Mouse (Mus musculus) kidney, adult 8-10 months (tissue): ENCODE results near the gene Ube2cbp.

Source experiments
- DNase-seq, 2 experiments: peaks; one replicate each; pipeline ENCODE4 v3.0.0; 2022

The Ube2cbp gene

GRCm38 (mm10) chr9:86315700-86316099 is 149.1 kb downstream of the Ube2cbp start:
- no peak for DNase-seq

- no peak for DNase-seq
Measured at GRCm38 (mm10) chr9:86308616-86309015, 156.1 kb downstream of the Ube2cbp start.

DNA sequence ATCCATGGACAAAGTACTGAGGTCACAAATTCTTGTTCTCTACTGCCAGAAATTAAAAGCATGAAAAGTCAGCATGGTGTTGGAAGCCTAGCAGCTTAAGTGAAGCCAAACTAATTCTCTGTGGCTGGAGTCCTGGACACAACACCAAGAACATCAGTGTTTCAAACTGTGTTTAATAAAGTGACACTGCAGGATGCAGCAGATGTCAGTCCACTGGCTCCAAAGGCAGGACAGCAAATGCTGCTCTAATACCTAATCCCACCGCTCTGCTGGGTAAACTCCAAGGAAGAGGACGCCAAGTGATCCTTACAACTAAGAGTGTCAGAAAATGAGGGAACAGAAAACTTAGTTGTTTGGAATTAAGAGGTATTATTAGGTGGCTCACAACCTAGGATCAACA is 158.2 kb downstream of the Ube2cbp start:
- no peak for DNase-seq

DNA sequence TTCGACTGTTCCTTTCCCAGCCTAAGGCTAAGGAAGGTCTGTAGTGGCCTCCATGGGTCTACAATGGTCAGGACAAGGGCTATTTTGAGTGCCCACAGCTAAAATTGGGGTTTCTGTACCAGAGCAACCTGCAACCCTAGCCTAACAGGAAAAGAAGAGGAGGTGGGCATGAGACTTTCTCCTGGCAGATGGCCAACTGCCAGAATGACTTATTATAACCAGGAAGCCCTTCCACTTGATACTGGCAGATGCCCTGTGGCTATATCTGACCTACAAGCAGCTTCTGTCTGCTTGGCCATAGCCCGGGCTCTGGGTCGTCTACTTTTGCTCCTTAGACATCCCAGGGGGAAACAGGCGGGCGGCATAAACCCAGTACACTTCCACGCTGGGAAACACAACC is 163.3 kb downstream of the Ube2cbp start:
- DNase-seq = no peak

GRCm38 (mm10) chr9:86298596-86298995 is 166.2 kb downstream of the Ube2cbp start:
- DNase-seq = no peak

DNA sequence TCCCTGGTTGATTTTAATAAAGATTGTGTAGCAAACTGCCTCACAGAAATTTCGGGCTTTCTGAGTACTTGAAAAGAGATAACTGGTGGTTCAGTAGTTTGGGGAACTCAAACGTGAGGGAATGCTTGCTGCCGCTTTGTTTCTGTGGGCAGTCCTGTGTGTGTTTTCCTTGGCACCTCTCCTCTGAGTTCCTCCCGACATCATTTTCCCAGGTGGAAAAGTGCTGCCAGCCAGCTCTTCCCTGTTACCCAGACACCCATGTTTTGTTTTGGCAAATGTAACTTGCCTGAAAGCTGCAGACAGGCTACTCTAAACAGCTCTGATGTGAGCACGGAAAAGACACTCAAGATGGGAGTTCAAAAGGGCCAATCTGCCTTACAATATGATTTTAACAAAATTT is 166.6 kb downstream of the Ube2cbp start:
- no peak for DNase-seq

GRCm38 (mm10) chr9:86296683-86297638 is 167.8 kb downstream of the Ube2cbp start:
- DNase-seq = no peak

DNA sequence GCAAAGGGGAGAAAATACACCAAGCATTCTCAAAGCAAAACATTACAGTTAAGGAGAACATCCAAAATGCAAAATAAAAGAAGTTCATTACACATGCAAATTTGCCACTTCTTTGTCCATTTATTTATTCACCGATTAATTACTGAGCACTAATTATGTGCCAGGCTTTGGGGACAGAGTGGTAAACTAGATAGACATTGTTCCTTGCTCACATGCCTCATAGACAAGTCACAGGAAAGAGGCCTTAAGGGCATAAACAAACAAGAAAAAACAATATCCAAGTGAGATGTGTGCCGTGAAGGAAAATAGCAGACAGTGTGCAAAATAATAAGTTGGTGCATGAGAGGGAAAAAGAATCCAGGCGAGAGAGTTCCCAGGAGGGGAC is 177.2 kb downstream of the Ube2cbp start:
- DNase-seq = no peak

DNA sequence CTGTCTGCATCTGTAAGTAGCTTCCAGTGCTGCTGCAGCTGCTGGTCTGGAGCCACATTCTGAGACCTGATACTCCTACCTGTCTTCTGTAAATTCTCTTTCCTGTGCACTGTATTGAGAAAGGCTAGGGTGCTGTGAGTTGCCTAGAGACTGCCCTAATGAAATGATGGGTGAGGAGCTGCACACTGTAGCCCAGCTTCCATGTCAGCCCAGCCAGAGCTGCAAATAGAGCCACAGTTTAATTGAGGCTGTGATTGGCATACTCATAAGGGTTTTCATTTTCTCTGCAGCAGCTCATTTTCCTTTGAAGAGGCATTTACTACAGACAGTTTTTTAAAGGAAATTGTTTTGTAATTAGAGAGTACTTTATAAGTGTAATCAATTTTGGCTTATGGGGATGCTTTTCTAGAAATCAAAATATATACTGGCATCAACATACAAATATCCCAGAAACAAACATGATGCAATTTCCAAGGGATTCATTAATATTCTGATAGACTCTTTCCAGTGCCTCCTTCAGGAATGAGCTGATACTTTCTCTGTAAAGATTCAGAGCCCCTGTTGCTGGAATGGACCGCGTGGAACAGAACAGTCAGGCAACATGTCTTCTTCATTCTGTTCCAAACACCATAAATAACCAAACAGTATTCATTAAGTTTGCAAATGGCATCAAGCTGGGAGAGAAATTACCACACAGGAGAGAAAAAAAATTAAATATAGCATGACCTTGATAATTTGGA is 177.8 kb downstream of the Ube2cbp start:
- no peak for DNase-seq

DNA sequence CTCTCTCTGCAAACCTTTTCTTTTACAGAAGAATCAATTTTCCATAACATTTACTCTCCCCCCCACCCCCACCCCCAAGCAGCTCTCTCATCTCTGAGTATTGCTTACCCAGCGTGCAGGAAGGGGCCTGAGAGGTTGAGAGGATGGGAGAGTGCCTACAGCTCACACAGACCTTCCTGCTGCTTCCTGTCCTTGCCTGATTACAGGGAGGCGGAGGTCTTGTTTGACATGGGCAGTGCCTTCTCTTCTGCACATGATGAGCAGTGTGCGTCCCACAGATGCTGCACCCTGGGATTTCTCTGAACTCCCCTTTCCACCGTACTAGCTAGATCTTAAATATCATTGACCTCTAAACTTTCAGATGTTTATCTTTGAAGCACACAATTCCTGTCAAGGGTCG is 182.2 kb downstream of the Ube2cbp start:
- no peak for DNase-seq

DNA sequence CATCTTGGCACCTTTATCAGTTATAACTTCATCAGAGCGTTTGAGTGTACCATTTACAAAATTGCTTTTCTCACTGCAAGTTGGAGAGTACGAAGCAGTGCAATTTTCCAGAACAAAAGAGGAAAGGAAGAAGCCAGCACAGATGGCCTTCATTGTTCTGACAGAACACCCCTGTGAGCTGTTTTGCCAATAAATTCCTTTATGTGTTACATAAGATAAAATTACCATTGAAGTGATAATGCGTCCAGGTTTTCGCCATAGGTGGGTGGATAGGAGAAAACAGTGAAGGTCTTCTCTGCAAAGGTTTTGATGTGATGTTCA is 183.6 kb downstream of the Ube2cbp start:
- DNase-seq = no peak

- DNase-seq = no peak
Measured at GRCm38 (mm10) chr9:86280461-86281146, 184.1 kb downstream of the Ube2cbp start.

- no peak for DNase-seq
Measured at GRCm38 (mm10) chr9:86269541-86269940, 195.2 kb downstream of the Ube2cbp start.

DNA sequence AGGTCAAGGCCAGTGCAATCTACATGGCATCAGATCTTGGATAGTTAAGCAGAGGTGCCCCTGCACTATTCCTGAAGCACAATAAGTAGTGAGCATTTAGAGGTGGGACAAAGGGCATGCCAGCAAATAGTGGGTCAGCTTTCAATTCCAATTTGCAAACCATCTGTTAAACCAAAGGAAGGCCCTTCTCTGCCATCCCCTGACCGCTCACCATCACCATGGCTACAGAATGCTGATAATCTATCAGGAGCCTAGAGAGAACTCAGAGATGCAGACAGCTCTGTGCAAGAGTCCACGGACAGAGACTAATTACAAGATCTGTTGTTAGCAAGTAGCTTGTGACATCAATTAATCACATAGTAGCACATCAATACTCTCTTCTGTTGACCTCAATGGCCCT is 198.1 kb downstream of the Ube2cbp start:
- DNase-seq = no peak
